Mouse (Mus musculus): ENCODE measurements around the gene Elavl1. TPM values are rescaled to one million over a fixed set of nuclear protein-coding genes. Genes with fewer than 3 reads are reported as not detected.
A peak's percentile ranks its signal among the peaks of the same experiment; 100 is the strongest.

Elavl1 gene
- polyA plus RNA-seq, 1 experiment: 55.7 TPM

GRCm38 (mm10) chr8:4324525-4324924, 688 bp downstream of the Elavl1 start:
- no peak for TF ChIP-seq CTCF (IDR thresholded peaks at IDR 0.05; ENCODE audit: low read depth, low read length)
- TF ChIP-seq POLR2A (IDR thresholded peaks at IDR 0.05; ENCODE audit: borderline replicate concordance, low read depth, low read length): no peak
- Histone ChIP-seq H3K4me1 (ENCODE audit: control insufficient read depth, insufficient read depth, low read length) (peaks cover 42% of the 10 kb centered on the region), H3K27ac (ENCODE audit: insufficient read depth, low read depth, low read length) (peak overlapping the region; percentile 54), H3K4me3 (ENCODE audit: insufficient read depth, low read length) (peak overlapping the region; percentile 95)

DNA sequence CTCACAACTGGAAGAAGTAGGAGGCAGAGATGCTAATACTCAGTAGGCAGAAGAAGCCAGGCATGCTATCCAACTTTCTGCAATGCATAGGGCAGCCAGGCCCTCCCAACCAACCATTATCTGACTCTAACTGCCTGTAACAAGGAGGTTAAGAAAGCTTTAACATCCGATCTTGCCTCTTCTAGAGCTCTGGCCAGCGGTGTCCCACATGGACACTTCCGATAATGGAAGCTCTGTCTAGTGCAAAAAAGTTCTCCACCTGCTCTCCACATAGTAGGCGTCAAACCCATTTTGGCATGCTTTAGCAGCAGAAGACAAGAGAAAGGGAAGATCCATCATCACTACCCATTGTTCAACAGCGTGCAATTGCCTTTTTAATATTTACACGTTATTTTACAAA, 1.3 kb downstream of the Elavl1 start:
- H3K27ac ChIP-seq (ENCODE audit: insufficient read depth, low read depth, low read length): no peak overlapping the region

DNA sequence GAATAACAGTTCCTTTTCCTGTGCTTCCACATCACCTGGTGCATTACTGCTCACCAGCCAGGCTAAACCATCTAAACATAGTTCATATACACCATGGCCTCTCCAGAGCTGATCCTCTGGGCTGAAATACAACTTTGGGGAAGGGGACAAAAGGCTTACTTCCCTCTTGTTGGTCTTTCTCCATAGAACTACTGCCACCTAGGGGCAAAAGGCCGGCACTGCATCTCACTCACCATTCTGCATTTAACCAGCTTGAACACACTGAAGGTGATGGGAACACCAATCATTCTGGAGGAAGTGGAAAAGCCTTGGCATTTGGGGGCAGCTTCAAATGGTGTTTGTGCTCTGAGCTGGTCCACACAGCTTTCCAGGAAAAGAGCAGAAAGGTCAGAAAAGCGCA, 2.7 kb downstream of the Elavl1 start:
- Histone ChIP-seq H3K27ac (ENCODE audit: insufficient read depth, low read depth, low read length) (no peak overlapping the region), H3K4me3 (ENCODE audit: insufficient read depth, low read length) (no peak overlapping the region), H3K4me1 (ENCODE audit: control insufficient read depth, insufficient read depth, low read length) (peaks cover 34% of the 10 kb centered on the region)
- TF ChIP-seq CTCF (IDR thresholded peaks at IDR 0.05; ENCODE audit: low read depth, low read length): peak; percentile 43; the same call in 1 of the 2 replicates
- TF ChIP-seq POLR2A (IDR thresholded peaks at IDR 0.05; ENCODE audit: borderline replicate concordance, low read depth, low read length): no peak

More for the DNA sequence above, 1.3 kb downstream of the Elavl1 start:
- TF ChIP-seq POLR2A (IDR thresholded peaks at IDR 0.05; ENCODE audit: borderline replicate concordance, low read depth, low read length): no peak
- TF ChIP-seq CTCF (IDR thresholded peaks at IDR 0.05; ENCODE audit: low read depth, low read length): no peak
- H3K4me1 ChIP-seq (ENCODE audit: control insufficient read depth, insufficient read depth, low read length): peaks cover 43% of the 10 kb centered on the region
- peak overlapping the region; percentile 95 for H3K4me3 ChIP-seq (ENCODE audit: insufficient read depth, low read length)

- peaks cover 32% of the 10 kb centered on the region for H3K4me1 ChIP-seq (ENCODE audit: control insufficient read depth, insufficient read depth, low read length)
- no peak overlapping the region for H3K27ac ChIP-seq (ENCODE audit: insufficient read depth, low read depth, low read length)
- TF ChIP-seq CTCF (IDR thresholded peaks at IDR 0.05; ENCODE audit: low read depth, low read length) (no peak), POLR2A (IDR thresholded peaks at IDR 0.05; ENCODE audit: borderline replicate concordance, low read depth, low read length) (no peak)
- no peak overlapping the region for H3K4me3 ChIP-seq (ENCODE audit: insufficient read depth, low read length)
Observed at GRCm38 (mm10) chr8:4321031-4321430, 4.2 kb downstream of the Elavl1 start.

GRCm38 (mm10) chr8:4320404-4320803, 4.8 kb downstream of the Elavl1 start:
- Histone ChIP-seq H3K4me1 (ENCODE audit: control insufficient read depth, insufficient read depth, low read length) (peaks cover 31% of the 10 kb centered on the region), H3K27ac (ENCODE audit: insufficient read depth, low read depth, low read length) (no peak overlapping the region), H3K4me3 (ENCODE audit: insufficient read depth, low read length) (no peak overlapping the region)
- TF ChIP-seq POLR2A (IDR thresholded peaks at IDR 0.05; ENCODE audit: borderline replicate concordance, low read depth, low read length) (no peak), CTCF (IDR thresholded peaks at IDR 0.05; ENCODE audit: low read depth, low read length) (no peak)

- TF ChIP-seq POLR2A (IDR thresholded peaks at IDR 0.05; ENCODE audit: borderline replicate concordance, low read depth, low read length): no peak
- TF ChIP-seq CTCF (IDR thresholded peaks at IDR 0.05; ENCODE audit: low read depth, low read length): no peak
- H3K27ac ChIP-seq (ENCODE audit: insufficient read depth, low read depth, low read length): no peak overlapping the region
- peaks cover 35% of the 10 kb centered on the region for H3K4me1 ChIP-seq (ENCODE audit: control insufficient read depth, insufficient read depth, low read length)
Observed at GRCm38 (mm10) chr8:4319573-4319872, 5.7 kb downstream of the Elavl1 start.

DNA sequence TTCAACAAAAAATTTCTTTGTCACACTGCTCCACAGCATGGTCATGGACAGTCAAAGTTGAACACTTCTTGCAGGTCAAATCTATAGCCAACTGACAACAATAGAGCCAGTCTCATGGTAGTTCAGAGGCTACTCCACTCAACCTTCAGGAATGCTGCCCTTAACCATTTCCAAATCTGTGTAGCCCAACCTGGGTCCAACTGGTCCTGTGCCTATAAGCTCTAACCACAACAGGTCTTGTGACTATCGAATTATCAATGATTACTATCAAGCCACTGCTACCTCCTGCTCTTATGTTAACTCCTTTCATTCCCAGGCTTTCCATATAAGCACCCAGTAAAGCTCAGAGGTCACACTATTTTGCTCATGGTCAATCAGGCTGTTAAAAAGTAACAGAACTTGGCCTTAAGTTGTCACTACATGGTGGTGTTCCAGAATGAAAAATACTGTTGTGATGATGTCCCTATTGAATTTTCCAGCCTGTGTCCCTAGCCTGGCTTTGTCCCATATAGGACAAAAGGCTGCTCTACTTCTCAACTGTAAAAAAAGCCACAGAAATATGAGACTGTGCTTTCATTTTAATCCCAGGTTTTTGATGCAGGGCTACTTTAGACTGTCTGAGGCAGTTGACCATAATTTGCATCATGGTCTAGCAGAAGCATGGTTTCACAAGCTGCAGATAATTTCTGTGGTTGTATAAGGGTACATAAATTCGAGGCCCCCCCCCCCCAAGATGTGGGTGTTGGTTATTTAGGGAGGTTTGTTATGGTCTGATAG, 6.2 kb downstream of the Elavl1 start:
- no peak overlapping the region for H3K4me3 ChIP-seq (ENCODE audit: insufficient read depth, low read length)
- TF ChIP-seq POLR2A (IDR thresholded peaks at IDR 0.05; ENCODE audit: borderline replicate concordance, low read depth, low read length) (no peak), CTCF (IDR thresholded peaks at IDR 0.05; ENCODE audit: low read depth, low read length) (no peak)
- H3K4me1 ChIP-seq (ENCODE audit: control insufficient read depth, insufficient read depth, low read length): peaks cover 40% of the 10 kb centered on the region
- H3K27ac ChIP-seq (ENCODE audit: insufficient read depth, low read depth, low read length): no peak overlapping the region

More at GRCm38 (mm10) chr8:4319573-4319872, 5.7 kb downstream of the Elavl1 start:
- no peak overlapping the region for H3K4me3 ChIP-seq (ENCODE audit: insufficient read depth, low read length)

- TF ChIP-seq POLR2A (IDR thresholded peaks at IDR 0.05; ENCODE audit: borderline replicate concordance, low read depth, low read length) (no peak), CTCF (IDR thresholded peaks at IDR 0.05; ENCODE audit: low read depth, low read length) (no peak)
- Histone ChIP-seq H3K4me3 (ENCODE audit: insufficient read depth, low read length) (no peak overlapping the region), H3K27ac (ENCODE audit: insufficient read depth, low read depth, low read length) (no peak overlapping the region), H3K4me1 (ENCODE audit: control insufficient read depth, insufficient read depth, low read length) (peaks cover 39% of the 10 kb centered on the region)
Observed at GRCm38 (mm10) chr8:4318124-4318523, 7.1 kb downstream of the Elavl1 start.

- peaks cover 36% of the 10 kb centered on the region for H3K4me1 ChIP-seq (ENCODE audit: control insufficient read depth, insufficient read depth, low read length)
- TF ChIP-seq POLR2A (IDR thresholded peaks at IDR 0.05; ENCODE audit: borderline replicate concordance, low read depth, low read length): no peak
- TF ChIP-seq CTCF (IDR thresholded peaks at IDR 0.05; ENCODE audit: low read depth, low read length): no peak
Observed at GRCm38 (mm10) chr8:4314852-4315251, 10.4 kb downstream of the Elavl1 start.

DNA sequence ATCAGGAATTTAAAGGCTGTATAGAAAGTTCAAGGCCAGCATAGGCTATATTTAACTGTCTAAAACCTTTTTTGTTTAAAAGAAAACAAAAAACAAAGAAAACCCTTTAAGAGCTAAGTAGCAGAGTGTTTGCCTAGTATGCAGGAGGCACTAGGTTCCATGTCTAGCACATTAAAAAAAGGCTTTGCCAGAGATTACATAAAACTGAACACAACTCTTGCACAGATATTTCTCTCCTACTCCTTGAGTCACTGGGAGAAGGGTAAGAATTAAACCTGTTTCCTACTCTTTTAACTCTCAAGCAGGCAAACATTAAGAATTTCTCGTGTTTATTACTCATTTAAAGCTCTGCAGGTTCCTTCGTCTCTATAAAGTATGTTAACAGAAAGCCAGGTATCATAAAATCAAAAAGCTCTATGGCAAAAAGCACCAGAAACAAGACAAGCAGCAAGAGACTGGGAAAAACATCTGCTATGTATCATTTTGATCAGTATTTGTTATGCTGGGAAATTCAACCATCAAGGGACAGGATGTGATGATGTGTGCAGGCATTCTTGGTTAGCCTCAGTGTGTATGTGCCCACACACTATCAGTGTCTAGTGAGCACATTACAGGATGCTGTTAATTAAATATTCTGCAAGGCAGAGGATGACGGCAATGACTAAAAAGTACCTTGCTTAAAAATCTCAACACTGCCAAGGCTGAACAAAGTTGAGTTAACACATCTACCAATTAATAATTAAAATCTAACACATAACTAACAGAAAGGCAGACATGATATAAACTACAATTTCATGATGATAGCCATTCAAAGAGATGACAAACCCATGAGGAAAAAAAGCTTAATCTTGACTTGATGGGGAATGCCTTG, 11.7 kb downstream of the Elavl1 start:
- TF ChIP-seq POLR2A (IDR thresholded peaks at IDR 0.05; ENCODE audit: borderline replicate concordance, low read depth, low read length) (no peak), CTCF (IDR thresholded peaks at IDR 0.05; ENCODE audit: low read depth, low read length) (no peak)
- Histone ChIP-seq H3K4me1 (ENCODE audit: control insufficient read depth, insufficient read depth, low read length) (peaks cover 27% of the 10 kb centered on the region), H3K4me3 (ENCODE audit: insufficient read depth, low read length) (no peak overlapping the region), H3K27ac (ENCODE audit: insufficient read depth, low read depth, low read length) (peak overlapping the region; percentile 6; the same call in 1 of the 2 replicates)

More at GRCm38 (mm10) chr8:4314852-4315251, 10.4 kb downstream of the Elavl1 start:
- no peak overlapping the region for H3K4me3 ChIP-seq (ENCODE audit: insufficient read depth, low read length)
- H3K27ac ChIP-seq (ENCODE audit: insufficient read depth, low read depth, low read length): no peak overlapping the region
